Mouse (Mus musculus) neural tube, embryonic 14.5 days (tissue): ENCODE measurements around the gene Gng3. TPM values are rescaled to one million over a fixed set of nuclear protein-coding genes. Genes with fewer than 3 reads are reported as not detected.

Experiments used
- ATAC-seq: fragments of 200-750 bp; cut with Nextera tagmentation; 2 replicates; pipeline ENCODE4 v1.8.0; 2017; ENCODE audit warnings: low read depth, mild to moderate bottlenecking, moderate TSS enrichment, moderate library complexity
- H3K27ac ChIP-seq: fragments of 300-500 bp; sonication (generic); 2 replicates; pipeline ENCODE4 v1.5.1; 2014; ENCODE audit warnings: low read depth, mild to moderate bottlenecking, control low read depth, low read length, moderate library complexity, mixed read lengths
- H3K27me3 ChIP-seq: fragments of 300-500 bp; sonication (generic); 2 replicates; pipeline ENCODE4 v1.6.1; 2014; ENCODE audit warnings: low read length; ENCODE audit not compliant: control insufficient read depth, insufficient read depth
- H3K36me3 ChIP-seq: fragments of 300-500 bp; sonication (generic); 2 replicates; pipeline ENCODE4 v1.6.1; 2014; ENCODE audit warnings: low read length, mixed read lengths; ENCODE audit not compliant: control insufficient read depth, insufficient read depth
- H3K4me1 ChIP-seq: fragments of 300-500 bp; sonication (generic); 2 replicates; pipeline ENCODE4 v1.6.1; 2014; ENCODE audit warnings: low read length; ENCODE audit not compliant: control insufficient read depth, insufficient read depth
- H3K4me2 ChIP-seq: fragments of 300-500 bp; sonication (generic); 2 replicates; pipeline ENCODE4 v1.6.1; 2014; ENCODE audit warnings: mild to moderate bottlenecking, low read depth, low read length, control low read depth
- H3K4me3 ChIP-seq: fragments of 300-500 bp; sonication (generic); 2 replicates; pipeline ENCODE4 v1.5.1; 2014; ENCODE audit warnings: low read depth, low read length, control low read depth, mixed read lengths
- H3K9ac ChIP-seq: fragments of 300-500 bp; sonication (generic); replicated peaks from 2 replicates; pipeline ENCODE4 v1.6.1; 2014; ENCODE audit warnings: low read depth, mild to moderate bottlenecking, control low read depth, low read length, mixed read lengths
- H3K9me3 ChIP-seq: fragments of 300-500 bp; sonication (generic); 2 replicates; pipeline ENCODE4 v1.6.1; 2016; ENCODE audit warnings: low read length; ENCODE audit not compliant: control insufficient read depth
- WGBS: fragments of 180-500 bp; shearing (Covaris S2); extraction: QIAGEN DNeasy Blood & Tissue Kit; methylation state at CpG from one replicate; pipeline ENCODE4 v1.1.7; 2014; 5-methylcytosine and 5-hydroxymethylcytosine counted together
- polyA plus RNA-seq: library from polyadenylated mRNA; unstranded; fragments of >200 nt; fragmentation: Nextera tagmentation; extraction: Ambion mirVana; gene quantifications from 2 replicates; pipeline ENCODE4 v1.2.1, GENCODE M21; 2014

Gng3 gene
- polyA plus RNA-seq, 1 experiment from 2014 or later: 608 TPM

GRCm38 (mm10) chr19:8820424-8820956 is 18.5 kb downstream of the Gng3 start:
- WGBS: under 1% methylated on average over 44 of the region's 48 CpGs
- H3K9ac ChIP-seq: peak overlapping the region; percentile 90
- peak overlapping the region; percentile 98 for H3K4me2 ChIP-seq
- H3K4me3 ChIP-seq: peak overlapping the region; percentile 99
- peaks cover 19% of the 10 kb centered on the region for H3K36me3 ChIP-seq
- H3K27me3 ChIP-seq: no peaks in the 10 kb centered on the region
- no peaks in the 10 kb centered on the region for H3K9me3 ChIP-seq
- ATAC-seq: peak; percentile 39
- peaks cover 46% of the 10 kb centered on the region for H3K4me1 ChIP-seq
- H3K27ac ChIP-seq: peak overlapping the region; percentile 98

DNA sequence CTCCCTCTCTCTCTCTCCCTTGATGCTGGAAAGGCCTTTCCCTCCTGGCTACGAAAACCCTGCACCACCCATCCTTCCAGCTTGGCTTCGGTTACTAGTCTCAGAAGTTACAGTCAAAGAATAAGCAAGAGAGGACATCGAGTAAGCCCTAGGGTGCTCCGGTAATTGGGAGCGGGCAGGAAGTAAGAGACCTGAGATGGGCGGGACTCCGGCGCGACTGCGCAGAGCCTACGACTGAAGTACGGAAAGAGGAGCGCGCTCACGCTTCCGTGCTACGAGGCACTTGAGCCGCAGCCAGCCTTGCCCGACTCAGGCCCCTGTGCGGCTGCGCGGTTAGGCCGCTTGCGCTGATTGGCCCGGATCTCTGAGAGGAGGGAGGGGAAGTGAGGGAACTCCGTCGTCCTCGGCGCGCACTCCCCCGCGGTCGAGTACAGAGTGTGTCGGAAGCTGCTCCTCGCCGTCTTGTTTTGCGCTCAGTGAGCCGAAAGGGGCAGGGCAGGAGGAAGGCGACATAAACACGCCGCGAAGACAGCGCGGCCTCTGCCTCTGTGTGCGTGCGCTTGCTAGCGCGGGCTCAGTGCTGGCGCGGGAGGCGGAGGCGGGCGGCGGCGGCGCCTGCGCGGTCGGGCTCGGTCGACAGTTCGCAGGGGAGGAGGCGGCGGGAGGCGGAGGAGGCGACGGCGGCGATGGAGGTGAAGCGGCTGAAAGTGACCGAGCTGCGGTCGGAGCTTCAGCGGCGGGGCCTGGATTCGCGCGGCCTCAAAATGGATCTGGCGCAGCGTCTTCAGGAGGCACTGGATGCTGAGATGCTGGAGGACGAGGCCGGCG is 19.2 kb downstream of the Gng3 start, which contains the start of gene Hnrnpul2:
TSS of gene Hnrnpul2 (plus strand) at position 415 of the 828 bp plus-strand sequence.
- Histone ChIP-seq H3K4me3 (peak within 1 kb of the TSS; percentile 99), H3K4me2 (peak within 1 kb of the TSS; percentile 98), H3K27me3 (no peaks in the 10 kb centered on the region), H3K9me3 (no peaks in the 10 kb centered on the region), H3K9ac (peak within 1 kb of the TSS; percentile 90), H3K36me3 (peaks cover 18% of the 10 kb centered on the region), H3K27ac (peak within 1 kb of the TSS; percentile 98), H3K4me1 (peaks cover 50% of the 10 kb centered on the region)
- under 1% methylated on average over 81 of the region's 83 CpGs for WGBS
- peak; percentile 97 for ATAC-seq

DNA sequence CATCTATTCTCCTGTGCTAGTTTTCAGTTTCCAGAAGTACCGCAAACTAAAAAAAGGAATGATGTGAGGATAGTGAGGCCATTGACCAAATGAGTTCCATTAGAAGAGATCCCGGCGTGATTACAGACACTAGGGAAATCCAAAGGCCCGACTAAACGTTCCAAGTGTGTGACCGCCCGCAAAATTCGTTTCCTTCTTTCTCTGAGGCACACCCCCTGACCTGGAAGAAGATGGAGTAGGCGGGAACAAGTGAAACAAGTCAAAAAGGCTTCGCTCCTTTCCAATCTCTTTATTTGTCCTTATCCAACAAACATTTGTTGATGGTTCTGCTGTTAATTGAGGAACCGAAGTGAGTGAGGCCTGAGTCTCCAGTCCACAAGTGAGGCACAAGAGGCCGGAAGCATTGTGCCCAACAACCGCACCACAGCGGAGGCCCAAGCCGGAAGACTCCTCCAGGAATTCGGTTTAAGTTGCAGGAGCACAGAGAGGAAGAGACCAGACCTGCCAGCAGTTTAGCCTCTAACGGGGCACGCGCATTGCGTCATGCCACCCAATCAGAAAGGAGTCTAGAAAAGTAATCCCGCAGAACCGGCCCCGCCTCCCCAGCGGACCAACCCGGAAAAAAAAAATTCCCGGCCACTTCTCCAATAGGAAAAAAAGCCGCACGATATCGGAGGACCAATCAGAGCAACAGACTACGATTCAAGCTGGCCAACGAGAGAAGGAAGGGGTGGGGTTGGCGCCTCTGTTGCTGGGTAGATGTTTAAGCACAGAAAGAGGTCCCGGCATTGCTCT is 20.0 kb downstream of the Gng3 start, which contains the start of gene Ttc9c:
TSS of gene Ttc9c (minus strand) at position 533 of the 795 bp plus-strand sequence.
- Histone ChIP-seq H3K4me3 (peak within 1 kb of the TSS; percentile 99), H3K9ac (peak within 1 kb of the TSS; percentile 90), H3K4me1 (peaks cover 50% of the 10 kb centered on the region), H3K36me3 (peaks cover 15% of the 10 kb centered on the region), H3K27me3 (no peaks in the 10 kb centered on the region), H3K9me3 (no peaks in the 10 kb centered on the region), H3K27ac (peak within 1 kb of the TSS; percentile 98), H3K4me2 (peak within 1 kb of the TSS; percentile 98)
- peak; percentile 95 for ATAC-seq
- under 1% methylated on average over 33 of the region's 33 CpGs for WGBS

DNA sequence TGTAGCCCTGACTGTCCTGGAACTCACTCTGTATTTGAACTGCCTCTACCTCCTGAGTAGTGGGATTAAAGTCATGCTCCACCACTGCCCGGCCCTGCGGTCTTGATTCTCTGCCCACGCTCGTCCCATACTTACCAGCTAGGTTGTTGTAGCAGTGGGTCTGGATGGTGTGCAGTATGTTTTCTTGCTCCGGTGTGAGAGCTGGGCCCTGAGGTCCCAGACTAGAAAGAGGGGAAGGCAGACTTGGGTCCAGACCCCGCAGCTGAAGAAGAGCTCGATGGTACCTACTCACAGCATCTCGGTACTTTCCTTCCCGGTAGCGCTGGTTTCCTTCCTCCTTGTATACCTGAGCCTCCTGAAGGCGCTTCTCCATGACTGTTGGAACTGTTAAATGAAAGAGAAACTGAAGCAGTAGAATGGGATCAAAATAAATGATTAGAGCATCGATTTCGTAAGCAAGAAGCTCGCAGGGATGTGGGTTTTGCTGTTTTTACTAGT is 20.6 kb downstream of the Gng3 start:
- H3K4me2 ChIP-seq: peak overlapping the region; percentile 98
- peaks cover 14% of the 10 kb centered on the region for H3K36me3 ChIP-seq
- H3K4me1 ChIP-seq: peaks cover 50% of the 10 kb centered on the region
- no peaks in the 10 kb centered on the region for H3K27me3 ChIP-seq
- 38% methylated on average over 14 of the region's 14 CpGs for WGBS
- H3K27ac ChIP-seq: peak overlapping the region; percentile 98
- no peak for ATAC-seq
- H3K9me3 ChIP-seq: no peaks in the 10 kb centered on the region
- H3K9ac ChIP-seq: peak overlapping the region; percentile 65
- H3K4me3 ChIP-seq: peak overlapping the region; percentile 99

DNA sequence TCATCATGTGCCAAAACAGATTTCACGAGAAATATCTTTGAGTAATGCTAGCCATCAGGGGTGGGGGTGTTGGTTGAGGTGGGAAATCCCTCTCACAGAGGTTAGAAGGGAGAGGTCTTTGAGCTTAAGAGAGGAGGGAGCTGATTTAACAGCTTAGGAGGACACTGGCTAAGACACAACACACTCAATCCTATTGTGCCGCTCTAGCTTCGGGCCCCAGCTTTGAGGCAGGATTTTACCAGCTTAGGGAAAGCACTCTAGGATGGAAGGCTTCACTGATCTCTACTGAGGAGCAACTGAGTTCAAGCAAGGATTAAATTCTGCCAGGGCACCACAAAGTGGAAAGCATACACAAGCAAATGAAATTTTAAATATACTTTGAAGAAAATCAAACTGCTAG is 22.0 kb downstream of the Gng3 start:
- H3K27ac ChIP-seq: no peak overlapping the region
- no peak for ATAC-seq
- peak overlapping the region; percentile 7; the same call in 1 of the 2 replicates for H3K4me2 ChIP-seq
- WGBS: 84% methylated on average over 3 of the region's 3 CpGs
- H3K36me3 ChIP-seq: peaks cover 22% of the 10 kb centered on the region
- H3K4me3 ChIP-seq: no peak overlapping the region
- H3K27me3 ChIP-seq: no peaks in the 10 kb centered on the region
- H3K4me1 ChIP-seq: peaks cover 37% of the 10 kb centered on the region
- no peak overlapping the region for H3K9ac ChIP-seq
- no peaks in the 10 kb centered on the region for H3K9me3 ChIP-seq

DNA sequence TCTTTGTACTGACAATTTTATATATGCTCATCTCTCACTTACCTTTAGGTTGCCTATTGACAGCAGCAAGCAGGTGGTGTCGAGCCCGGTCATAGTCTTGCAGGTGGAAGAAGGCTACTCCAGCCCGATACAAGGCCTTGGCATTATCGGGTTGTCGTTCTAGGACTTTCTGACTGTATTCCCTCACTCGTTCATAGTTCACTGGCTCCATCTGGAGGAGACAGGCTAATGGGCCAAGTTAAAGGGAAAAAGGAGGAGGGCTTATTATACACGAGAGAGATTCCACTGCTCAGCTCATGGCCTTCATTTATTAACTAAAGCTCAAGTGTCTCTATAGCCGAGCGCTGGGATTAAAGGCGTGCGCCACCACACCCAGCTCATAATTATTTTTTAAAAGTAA is 23.2 kb downstream of the Gng3 start:
- H3K9ac ChIP-seq: no peak overlapping the region
- WGBS: 63% methylated on average over 11 of the region's 11 CpGs
- no peaks in the 10 kb centered on the region for H3K27me3 ChIP-seq
- peaks cover 29% of the 10 kb centered on the region for H3K4me1 ChIP-seq
- H3K9me3 ChIP-seq: no peaks in the 10 kb centered on the region
- peaks cover 29% of the 10 kb centered on the region for H3K36me3 ChIP-seq
- ATAC-seq: no peak
- no peak overlapping the region for H3K4me3 ChIP-seq
- H3K27ac ChIP-seq: no peak overlapping the region
- 0 out of 2 replicates have a peak overlapping the region, but pooled peaks have one; percentile 11 for H3K4me2 ChIP-seq

DNA sequence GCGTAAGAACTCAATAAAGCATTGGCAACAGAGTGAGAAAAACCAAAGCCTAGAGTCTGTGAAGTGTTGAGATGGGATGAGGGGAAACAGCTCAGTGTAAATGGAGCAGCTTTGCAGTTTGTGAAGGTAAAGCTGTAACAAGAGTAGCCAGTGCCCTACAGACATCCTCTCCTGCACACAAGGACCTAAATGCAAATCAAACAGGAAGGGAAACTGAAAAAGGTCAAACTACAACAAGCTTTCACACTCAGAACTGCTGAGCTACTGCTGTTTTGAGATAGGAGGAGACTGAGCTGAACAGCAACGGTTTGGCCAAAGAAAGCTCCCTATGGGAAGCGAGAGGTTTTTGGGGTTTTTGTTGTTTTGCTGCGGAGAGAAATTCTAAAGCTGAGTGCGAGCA is 32.2 kb downstream of the Gng3 start:
- Histone ChIP-seq H3K27me3 (no peaks in the 10 kb centered on the region), H3K9ac (no peak overlapping the region), H3K36me3 (peaks cover 24% of the 10 kb centered on the region; the same call in 1 of the 2 replicates), H3K4me2 (no peak overlapping the region), H3K4me3 (no peak overlapping the region), H3K4me1 (peaks cover 6% of the 10 kb centered on the region; the same call in 1 of the 2 replicates), H3K9me3 (no peaks in the 10 kb centered on the region), H3K27ac (no peak overlapping the region)
- 98% methylated on average over 5 of the region's 5 CpGs for WGBS
- no peak for ATAC-seq

DNA sequence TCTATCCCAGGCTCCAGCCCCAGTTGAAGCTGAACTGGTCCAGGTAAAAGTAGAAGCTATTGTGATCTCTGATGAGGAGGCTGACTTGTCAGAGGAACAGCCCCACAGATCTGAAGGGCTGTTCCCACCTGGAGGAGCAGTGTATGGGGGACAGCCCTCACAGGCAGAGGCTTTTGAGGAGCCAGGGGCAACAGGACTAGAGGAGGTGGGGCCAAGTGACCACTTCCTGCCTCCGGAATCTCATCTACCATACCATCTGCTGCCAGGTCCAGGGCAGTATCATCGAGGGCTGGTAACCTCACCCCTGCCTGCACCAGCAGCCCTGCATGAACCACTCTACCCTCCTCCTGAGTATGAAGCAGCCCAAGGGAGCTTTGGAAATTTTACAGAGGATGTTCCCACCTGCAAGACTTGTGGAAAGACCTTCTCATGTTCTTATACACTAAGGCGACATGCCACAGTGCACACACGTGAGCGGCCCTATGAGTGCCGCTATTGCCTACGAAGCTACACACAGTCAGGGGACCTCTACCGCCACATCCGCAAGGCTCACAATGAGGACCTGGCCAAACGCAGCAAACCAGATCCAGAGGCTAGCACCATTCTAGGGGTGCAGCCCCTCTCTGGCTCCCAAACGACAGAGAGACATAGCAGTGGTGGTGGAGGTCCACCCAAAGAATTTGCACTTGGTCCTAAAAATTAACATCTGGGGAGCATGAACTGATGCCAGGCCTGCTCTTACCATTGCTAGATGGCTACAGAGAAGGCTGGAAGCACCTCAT is 34.9 kb downstream of the Gng3 start:
- no peak overlapping the region for H3K4me2 ChIP-seq
- H3K27ac ChIP-seq: no peak overlapping the region
- no peak for ATAC-seq
- peaks cover 11% of the 10 kb centered on the region; the same call in 1 of the 2 replicates for H3K36me3 ChIP-seq
- 93% methylated on average over 11 of the region's 11 CpGs for WGBS
- H3K27me3 ChIP-seq: no peaks in the 10 kb centered on the region
- no peaks in the 10 kb centered on the region for H3K9me3 ChIP-seq
- no peak overlapping the region for H3K9ac ChIP-seq
- peaks cover 6% of the 10 kb centered on the region; the same call in 1 of the 2 replicates for H3K4me1 ChIP-seq
- no peak overlapping the region for H3K4me3 ChIP-seq
